ENCODE assay signal across 20 mouse cellular contexts in the genomic region with DNA sequence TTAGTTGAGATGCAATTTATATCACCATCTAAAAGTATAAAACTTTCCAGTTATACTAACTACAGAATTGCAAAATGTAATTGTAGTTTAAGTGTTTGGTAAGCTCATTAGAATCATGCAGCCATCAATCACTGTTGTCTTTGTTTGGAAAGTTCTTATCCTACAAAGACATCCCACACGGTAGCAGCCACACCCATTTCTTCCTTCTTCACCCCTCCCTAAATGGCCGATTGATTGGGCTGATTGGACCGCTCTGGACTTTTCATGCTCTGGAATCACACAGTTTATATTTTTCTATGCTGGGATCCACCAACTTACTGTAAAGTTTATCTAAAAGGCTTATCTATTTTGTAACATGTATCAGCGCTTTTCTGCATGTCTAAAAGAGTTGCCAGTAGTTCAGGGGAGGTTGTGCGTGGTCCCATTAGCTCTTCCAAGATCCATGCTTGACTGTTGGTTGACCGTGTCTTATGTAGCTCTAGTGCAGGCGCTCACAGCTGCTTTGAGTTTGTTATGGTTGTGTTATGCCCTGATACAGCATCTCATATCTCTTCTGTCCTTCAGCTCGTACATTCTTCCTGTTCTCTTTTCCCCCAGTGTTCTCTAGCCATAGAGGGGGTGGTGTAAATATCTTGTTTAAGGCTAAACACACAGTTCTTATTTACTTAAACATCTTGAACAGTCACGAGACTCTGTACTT.
"Had no signal": no experiment of that assay in that cellular context is flagged by ENCODE, and none has a peak within 500 bp of the region (broad histone marks: within the 10 kb centered on the region; RNA-seq: fewer than 3 reads in every experiment).

No protein-coding gene starts in this region.

- H3K36me3 ChIP-seq: intestine, embryonic 15.5 days; kidney, embryonic 15.5 days; limb, embryonic 12.5 days; limb, embryonic 15.5 days; midbrain, embryonic 10.5 days; midbrain, embryonic 13.5 days had no signal

- DNase-seq: kidney, adult 11 months; kidney, adult 8-10 months; kidney, postnatal 10 days; kidney, postnatal 36 days; left cerebral cortex, postnatal 4 days; liver, postnatal 0 days; right cerebral cortex, adult 18-20 months; right cerebral cortex, postnatal 14 days; right cerebral cortex, postnatal 4 days; thymus, adult 2 months; thymus, postnatal 14 days; thymus, postnatal 4 days had no signal

- ATAC-seq: intestine, embryonic 15.5 days; liver, postnatal 0 days; midbrain, embryonic 13.5 days had no signal

- H3K27ac ChIP-seq: intestine, embryonic 15.5 days; kidney, embryonic 15.5 days; limb, embryonic 12.5 days; limb, embryonic 15.5 days; liver, embryonic 14.5 days; midbrain, embryonic 10.5 days; midbrain, embryonic 13.5 days had no signal

- H3K27me3 ChIP-seq: intestine, embryonic 15.5 days; kidney, embryonic 15.5 days; limb, embryonic 12.5 days; limb, embryonic 15.5 days; midbrain, embryonic 13.5 days had no signal

- H3K4me3 ChIP-seq: intestine, embryonic 15.5 days; kidney, embryonic 15.5 days; limb, embryonic 12.5 days; limb, embryonic 15.5 days; midbrain, embryonic 10.5 days; midbrain, embryonic 13.5 days had no signal

- H3K9me3 ChIP-seq: intestine, embryonic 15.5 days; kidney, embryonic 15.5 days; limb, embryonic 12.5 days; limb, embryonic 15.5 days; midbrain, embryonic 10.5 days; midbrain, embryonic 13.5 days had no signal

- H3K9ac ChIP-seq: intestine, embryonic 15.5 days; kidney, embryonic 15.5 days; limb, embryonic 12.5 days; limb, embryonic 15.5 days; liver, embryonic 14.5 days; liver, postnatal 0 days; midbrain, embryonic 13.5 days had no signal

- H3K4me2 ChIP-seq: intestine, embryonic 15.5 days; kidney, embryonic 15.5 days; limb, embryonic 12.5 days; limb, embryonic 15.5 days; liver, embryonic 11.5 days; midbrain, embryonic 13.5 days had no signal
